Mouse (Mus musculus) erythroblast, embryonic 14.5 days (primary cell): ENCODE data around the gene Prss54.

Experiments
- GATA1 ChIP-seq: IDR thresholded peaks from 2 replicates; pipeline ENCODE4 v1.6.1; 2012; ENCODE audit warnings: low read length, inconsistent platforms, mixed read lengths
- TAL1 ChIP-seq: IDR thresholded peaks from 3 replicates; pipeline ENCODE4 v1.6.1; 2012; ENCODE audit warnings: low read length, inconsistent platforms, mixed read lengths

DNA sequence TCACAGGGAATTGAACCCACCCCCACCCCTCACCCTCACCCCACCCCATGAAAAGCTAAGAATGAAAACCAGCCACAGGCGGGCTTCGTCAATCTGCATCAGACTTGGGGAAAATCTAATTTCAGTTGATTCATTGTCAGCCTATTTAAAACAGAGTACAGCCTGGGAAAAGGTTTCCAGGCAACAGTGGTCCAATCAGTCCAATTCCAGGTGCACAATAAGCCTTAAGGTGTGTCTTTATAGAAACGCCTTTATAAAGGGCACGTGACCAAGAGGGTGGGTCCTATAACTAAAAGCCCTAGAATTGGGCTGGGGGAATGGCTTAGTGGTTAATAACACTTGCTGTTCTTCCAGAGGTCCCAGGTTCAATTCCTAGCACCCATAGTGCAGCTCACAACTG, 43.9 kb downstream of the Prss54 start:
- TF ChIP-seq GATA1: no peak
- TF ChIP-seq TAL1: no peak
